Mouse (Mus musculus) cerebellum, adult 18-20 months (tissue): ENCODE measurements around the gene 1500009L16Rik.

Experiments used
- DNase-seq, 2 experiments: peaks; one replicate each; pipeline ENCODE4 v3.0.0; 2021

Gene 1500009L16Rik

GRCm38 (mm10) chr10:83763891-83764290 lies 41.2 kb downstream of the 1500009L16Rik start:
- no peak for DNase-seq

GRCm38 (mm10) chr10:83766882-83767281 lies 44.2 kb downstream of the 1500009L16Rik start:
- DNase-seq = no peak

GRCm38 (mm10) chr10:83776272-83776878 lies 53.7 kb downstream of the 1500009L16Rik start:
- peak; percentile 71 to 75 for DNase-seq

GRCm38 (mm10) chr10:83777253-83777652 lies 54.6 kb downstream of the 1500009L16Rik start:
- DNase-seq = no peak

GRCm38 (mm10) chr10:83781854-83782253 lies 59.2 kb downstream of the 1500009L16Rik start:
- DNase-seq = no peak

- peak; percentile 55 to 71 for DNase-seq
Observed at GRCm38 (mm10) chr10:83782371-83783120, 59.9 kb downstream of the 1500009L16Rik start.

- DNase-seq = peak in 1 of 2 experiments; percentile 22
Observed at GRCm38 (mm10) chr10:83785003-83785402, 62.3 kb downstream of the 1500009L16Rik start.

- no peak for DNase-seq
Observed at GRCm38 (mm10) chr10:83785627-83786392, 63.1 kb downstream of the 1500009L16Rik start.

- no peak for DNase-seq
Observed at GRCm38 (mm10) chr10:83795088-83795487, 72.4 kb downstream of the 1500009L16Rik start.

- no peak for DNase-seq
Observed at GRCm38 (mm10) chr10:83795500-83795899, 72.8 kb downstream of the 1500009L16Rik start.

- no peak for DNase-seq
Observed at GRCm38 (mm10) chr10:83804021-83804420, 81.4 kb downstream of the 1500009L16Rik start.

- no peak for DNase-seq
Observed at GRCm38 (mm10) chr10:83805201-83805718, 82.6 kb downstream of the 1500009L16Rik start.

GRCm38 (mm10) chr10:83807251-83807650 lies 84.6 kb downstream of the 1500009L16Rik start:
- DNase-seq = no peak
